Mouse (Mus musculus): Measurements from ENCODE around the gene Rere. TPM values are rescaled to one million over a fixed set of nuclear protein-coding genes. Genes with fewer than 3 reads are reported as not detected.
A peak's percentile ranks its signal among the peaks of the same experiment; 100 is the strongest.
"Not testable (repeated sequence)": the region's sequence is repeated elsewhere in the genome, so short reads cannot be mapped to it uniquely, and the experiment has no call there.

Rere gene
- total RNA-seq, 2 experiments from 2014 or later, result 84.7 to 103 TPM

DNA sequence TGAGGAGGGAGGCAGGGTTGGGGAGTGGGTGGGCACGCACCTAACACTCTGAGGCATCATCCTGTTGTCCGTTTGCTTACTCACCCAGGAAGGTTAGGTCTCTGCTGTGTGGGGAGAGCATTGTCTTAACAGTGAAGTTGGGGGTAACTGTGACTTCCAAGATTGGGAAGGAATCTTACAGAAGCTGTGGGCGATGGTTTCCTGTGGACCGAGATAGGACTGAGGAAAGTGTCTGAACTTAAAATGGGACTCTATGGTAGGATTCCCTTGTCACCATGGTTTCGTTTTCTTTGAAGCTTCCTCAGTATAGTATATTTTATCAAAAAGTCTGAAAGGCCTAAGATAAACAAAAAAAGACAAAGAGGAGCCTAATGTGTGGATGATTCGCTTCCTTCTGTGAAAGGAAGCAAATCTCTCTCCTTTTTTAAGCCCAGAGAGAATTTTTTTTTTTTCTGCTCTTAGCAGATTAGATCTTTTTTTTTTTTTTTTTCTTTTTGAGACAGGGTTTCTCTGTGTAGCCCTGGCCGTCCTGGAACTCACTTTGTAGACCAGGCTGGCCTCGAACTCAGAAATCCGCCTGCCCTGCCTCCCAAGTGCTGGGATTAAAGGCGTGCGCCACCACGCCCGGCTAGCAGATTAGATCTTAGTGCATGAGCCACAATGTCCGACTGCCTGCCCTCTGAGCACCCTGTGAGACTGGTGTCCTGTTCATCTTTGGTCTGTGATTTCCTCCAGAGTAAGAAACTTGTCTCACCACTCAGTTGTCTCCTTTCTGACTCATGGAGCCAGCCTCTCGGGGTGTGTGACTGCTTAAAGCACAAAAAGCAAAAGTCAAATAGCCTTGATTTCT lies 271.5 kb downstream of the Rere start:
- intact Hi-C loops (cut with DNase I), result no loop called here
- peak in 1 of 2 experiments; percentile 60 for DNase-seq (ENCODE audit: low spot score in 2 of 2)

DNA sequence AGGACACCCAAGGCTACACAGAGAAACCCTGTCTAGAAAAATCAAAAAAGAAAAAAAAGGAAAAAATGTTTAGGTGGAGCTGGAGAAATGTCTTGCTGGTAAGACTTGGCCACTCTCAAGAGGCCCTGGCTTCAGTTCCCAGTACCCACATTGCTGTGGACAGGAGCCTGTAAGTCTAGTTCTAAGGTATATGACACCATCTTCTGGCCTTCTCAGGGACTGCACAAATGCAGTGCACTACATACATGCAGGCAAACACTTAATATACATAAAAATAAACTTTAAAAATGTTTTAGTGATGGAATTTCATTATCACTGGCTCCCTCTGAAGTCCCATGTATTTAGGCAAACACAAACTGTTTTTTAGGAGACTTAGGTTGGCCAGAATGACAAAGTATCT lies 274.3 kb downstream of the Rere start:
- no peak for DNase-seq (ENCODE audit: low spot score in 2 of 2)
- intact Hi-C loops (cut with DNase I), result no loop called here

DNA sequence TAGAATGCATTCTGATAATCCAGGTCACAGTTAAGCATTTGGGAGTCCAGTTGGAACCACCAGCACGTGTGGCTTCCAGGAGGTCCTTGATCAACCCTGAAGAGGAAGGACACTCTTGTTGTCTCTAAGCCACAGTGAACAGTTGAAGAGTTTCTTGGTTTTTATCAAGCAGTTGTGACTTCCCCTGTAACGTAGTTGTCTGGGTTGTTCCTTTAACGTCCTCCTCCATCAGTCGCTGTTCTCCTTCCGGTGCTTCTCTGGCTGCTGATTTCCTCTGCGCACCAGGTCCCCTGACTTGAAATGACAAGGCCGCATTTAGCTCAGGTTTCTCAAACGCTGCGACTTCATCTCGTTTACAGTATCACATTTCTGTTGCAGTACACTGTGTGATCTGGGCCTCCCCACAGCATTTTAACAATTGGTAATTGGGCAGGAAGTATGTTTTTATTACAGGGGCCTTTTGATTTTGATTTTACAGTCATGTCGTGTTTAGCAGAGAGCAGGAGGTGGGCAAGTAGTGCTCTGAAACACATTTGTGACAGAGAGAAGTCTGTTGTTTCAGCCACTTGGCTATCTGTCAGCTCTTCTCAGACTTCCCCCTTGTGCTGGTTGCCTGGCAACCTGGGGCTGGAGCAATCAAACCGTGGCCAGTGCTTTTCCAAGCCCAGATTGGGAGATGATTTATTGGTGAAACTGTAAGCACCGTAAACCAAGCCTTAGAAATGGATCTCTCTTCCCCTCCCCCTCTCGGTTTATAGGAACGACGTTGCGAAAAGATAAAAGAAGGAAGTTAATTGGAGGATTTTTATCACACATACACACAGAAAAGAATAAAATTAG lies 275.2 kb downstream of the Rere start:
- intact Hi-C loops (cut with DNase I), result no loop called here
- DNase-seq (ENCODE audit: low spot score in 2 of 2), result peak; percentile 77 to 79

DNA sequence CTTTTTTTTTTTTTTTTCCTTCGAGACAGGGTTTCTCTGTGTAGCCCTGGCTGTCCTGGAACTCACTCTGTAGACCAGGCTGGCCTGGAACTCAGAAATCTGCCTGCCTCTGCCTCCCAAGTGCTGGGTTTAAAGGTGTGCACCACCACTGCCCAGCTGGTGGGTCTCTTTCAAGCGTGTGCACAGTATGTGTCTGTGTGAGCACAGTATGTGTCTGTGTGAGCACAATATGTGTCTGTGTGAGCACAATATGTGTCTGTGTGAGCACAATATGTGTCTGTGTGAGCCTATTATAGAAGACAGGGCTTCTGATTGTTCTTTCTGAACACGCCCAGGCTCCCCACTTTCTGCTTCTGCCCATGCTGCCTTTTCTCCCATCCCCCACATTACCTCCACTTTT lies 275.8 kb downstream of the Rere start:
- intact Hi-C loops (cut with DNase I); DNase-seq (ENCODE audit: low spot score in 2 of 2): not testable (repeated sequence)

DNA sequence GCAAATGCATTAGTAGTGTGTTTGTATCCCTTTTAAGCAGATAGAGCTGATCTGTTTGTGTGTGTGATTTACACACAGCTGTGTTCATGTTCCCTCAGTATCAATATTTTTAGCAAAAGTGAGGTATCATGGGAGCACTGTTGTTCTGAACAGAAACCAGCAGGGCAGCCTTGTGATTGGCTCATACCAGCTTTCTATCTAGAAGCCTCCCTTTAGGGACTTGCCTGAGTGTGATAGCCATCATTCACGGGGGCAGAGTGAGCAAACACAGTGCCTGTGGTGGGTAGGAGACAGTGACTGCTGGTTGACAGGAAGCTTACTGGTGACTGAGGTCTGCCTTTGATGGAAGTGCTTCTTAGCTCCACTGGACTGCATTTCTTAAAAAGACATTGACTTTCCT lies 276.5 kb downstream of the Rere start:
- intact Hi-C loops (cut with DNase I), result no loop called here
- DNase-seq (ENCODE audit: low spot score in 2 of 2), result no peak

DNA sequence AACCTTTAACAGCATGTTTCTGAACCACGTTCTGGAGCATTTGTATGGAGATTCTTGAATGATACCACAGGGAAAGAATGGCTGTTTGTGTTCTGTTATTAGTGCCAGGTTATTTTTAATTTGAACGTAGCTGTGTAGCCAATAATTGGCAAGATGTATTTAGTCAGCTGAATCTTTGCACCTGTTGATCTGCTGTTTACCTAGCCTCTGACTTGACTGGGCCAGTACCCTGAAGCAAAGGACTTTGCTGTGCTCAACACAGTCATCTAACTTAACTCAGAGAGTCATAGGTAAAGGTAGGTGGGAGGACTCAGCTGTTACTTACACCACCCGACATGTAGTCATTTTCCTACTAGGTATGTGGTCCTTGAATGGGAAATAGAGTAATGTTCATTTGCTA lies 278.1 kb downstream of the Rere start:
- intact Hi-C loops (cut with DNase I), result no loop called here
- no peak for DNase-seq (ENCODE audit: low spot score in 2 of 2)

DNA sequence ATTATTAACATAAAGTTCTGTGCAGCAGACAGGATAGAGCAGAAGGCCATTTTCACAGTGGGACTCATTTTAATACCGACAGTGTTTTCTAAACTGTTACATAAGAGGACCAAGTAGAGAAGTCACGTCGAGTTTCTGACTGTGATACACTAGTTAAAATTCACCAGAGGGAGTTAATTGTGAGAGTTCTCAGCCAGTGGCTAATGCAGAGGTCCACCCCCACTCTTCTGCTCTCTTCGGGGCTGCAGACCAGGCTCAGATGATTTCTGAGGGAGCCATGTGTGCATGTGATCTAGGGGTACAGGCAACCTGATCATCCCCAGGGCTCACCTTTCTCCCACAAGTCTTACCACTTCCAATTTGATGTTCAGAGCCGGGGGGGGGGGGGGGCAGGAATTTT lies 281.8 kb downstream of the Rere start:
- intact Hi-C loops (cut with DNase I), result no loop called here
- no peak for DNase-seq (ENCODE audit: low spot score in 2 of 2)

DNA sequence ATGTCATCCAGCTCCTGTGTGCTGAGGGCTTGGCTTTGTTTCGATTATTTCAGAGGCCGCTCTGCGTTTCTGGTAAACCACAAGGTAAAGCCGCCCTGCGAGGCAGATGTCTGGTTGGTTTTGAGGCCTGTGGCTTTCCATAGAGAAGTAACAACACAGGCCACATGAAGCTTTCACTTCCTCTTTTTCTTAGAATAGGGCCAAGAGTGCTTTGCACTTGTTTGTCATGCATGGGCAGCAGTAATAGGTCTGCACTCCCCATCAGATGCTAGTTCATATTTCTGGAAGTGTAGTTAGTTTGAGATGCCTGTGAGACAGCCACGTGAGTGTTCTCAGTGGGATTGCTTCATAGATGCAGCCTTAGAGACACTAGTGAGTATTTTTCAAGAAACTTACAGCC lies 284.7 kb downstream of the Rere start:
- DNase-seq (ENCODE audit: low spot score in 2 of 2), result peak in 1 of 2 experiments; percentile 44
- intact Hi-C loops (cut with DNase I), result no loop called here

DNA sequence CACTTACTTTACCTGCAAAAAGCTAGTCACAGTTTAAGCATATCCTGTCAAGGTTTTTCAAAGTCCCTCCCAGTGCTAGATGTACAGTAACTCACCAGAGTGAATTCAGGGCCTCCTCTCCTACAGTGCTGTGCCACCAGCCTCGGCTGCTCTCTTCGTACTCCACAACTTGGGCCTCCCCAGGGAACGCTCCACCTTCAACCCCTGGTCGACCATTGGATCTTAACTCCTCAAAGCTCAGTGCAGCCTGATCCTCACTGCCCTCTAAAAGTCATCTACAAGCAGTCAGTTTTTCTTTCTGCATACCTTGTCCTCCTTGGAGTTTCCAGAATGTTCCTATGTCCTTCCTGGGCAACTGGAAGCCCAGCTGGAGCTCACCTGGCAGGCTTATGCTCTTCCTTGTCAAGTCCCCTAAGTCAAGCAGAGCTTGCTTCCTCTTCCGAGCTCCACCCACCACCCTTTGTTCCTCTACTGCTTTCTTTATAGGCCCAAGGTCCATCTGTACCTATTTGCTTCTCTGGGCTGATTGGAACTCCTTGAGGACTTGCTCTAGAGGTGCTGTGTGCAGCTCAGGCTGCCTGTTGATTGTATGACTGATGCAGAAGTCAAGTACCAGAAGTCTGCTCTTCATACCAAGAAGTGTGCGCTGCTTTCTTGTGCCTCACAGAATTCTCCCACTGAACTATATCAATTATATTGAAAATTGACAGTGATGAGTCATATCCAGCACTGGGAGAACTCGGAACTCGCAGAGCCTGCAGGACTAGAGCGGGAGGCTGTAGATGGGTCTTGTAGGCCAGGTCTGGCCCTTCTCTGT lies 287.1 kb downstream of the Rere start:
- no peak for DNase-seq (ENCODE audit: low spot score in 2 of 2)
- intact Hi-C loops (cut with DNase I), result no loop called here

DNA sequence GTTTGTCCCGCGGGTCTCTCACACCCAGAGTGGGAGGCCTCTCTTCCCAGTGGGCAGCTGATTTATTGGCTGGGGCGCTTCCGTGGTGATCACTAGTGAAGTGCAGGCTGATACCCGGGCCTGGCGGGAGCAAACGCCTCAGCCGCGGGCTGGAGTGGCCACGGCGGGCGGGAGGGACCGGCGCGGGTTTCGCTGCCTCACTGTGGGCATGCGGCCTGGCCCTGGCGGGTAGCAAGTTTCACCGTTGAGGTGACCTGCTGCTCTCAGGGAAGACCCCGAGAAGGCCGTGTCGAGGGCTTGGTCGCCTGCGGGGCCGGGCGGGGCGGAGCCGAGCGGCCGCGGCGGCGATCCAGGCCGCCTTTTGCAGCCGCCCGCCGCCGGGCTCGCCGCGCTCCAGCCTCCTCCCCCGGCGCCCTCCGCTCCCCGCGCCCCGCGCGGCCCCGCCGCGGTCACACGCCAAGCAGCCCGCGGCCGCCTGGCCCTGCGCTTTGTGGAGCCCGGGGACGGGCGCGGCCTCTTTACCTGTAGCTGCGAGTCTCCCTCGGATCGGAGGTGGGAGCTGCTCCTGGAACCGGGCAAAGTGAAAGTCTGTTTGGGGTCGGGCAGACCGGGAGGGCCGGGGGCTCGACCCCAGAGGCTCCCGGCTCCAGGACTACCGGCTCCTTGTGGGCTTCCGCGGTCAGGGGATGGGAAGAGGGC lies 287.8 kb downstream of the Rere start:
- intact Hi-C loops (cut with DNase I), result no loop called here

DNA sequence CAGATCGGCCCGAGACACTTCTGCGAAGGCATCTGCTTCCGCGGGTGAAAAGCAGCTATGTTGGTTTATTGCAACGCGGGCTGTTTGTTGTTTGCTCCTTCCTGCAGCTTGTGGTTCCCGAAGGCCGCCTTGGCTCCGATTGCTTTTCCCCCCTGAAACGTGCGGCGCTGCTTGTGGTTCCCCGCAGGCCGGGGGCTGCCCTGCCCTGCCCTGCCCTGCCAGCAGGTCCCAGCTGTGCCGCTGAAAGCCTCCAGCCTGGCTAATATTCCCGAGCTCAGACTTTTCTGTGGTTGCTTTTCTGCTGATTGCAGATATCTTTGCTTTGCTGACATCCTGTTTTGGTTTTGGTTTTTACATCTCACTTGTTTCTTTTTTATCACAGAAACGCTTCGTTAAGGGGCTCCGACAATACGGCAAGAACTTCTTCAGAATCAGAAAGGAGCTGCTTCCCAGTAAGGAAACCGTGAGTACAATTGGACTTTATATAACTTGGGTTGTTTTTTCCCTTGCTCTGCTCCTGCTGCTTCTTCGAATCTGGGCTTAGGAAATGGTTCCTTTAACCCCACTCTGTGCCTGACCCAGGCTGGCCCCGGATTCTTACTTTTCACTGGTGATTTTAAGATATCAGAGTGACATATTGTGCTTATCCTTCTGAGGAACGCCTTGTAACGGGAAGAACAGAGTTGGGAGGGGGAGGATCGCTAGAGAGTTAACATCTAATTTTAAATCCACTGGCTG lies 288.6 kb downstream of the Rere start:
- peak; percentile 49 to 55 for DNase-seq (ENCODE audit: low spot score in 2 of 2)
- intact Hi-C loops (cut with DNase I), result no loop called here

More for the DNA sequence above, 287.8 kb downstream of the Rere start:
- DNase-seq (ENCODE audit: low spot score in 2 of 2), result peak; percentile 60 to 75

DNA sequence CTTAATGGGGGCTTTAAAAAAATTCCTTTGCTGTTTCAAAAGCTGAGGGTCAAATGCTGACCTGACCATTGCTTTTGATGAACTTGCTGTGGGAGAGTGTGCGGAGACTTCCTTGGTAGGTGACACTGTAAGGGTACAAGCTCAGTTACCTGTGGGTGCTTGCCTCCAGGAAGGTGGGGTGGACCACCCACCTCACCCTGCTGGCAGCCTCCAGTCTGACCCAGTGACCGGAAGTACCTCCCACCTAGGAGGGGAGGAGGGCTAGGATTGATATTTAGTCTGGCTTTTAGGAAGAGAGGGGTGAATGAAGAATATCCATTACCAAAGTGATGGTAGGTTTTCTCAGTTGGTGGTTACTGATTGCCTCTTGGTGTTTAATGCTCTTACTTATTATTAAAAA lies 289.3 kb downstream of the Rere start:
- intact Hi-C loops (cut with DNase I), result no loop called here
- no peak for DNase-seq (ENCODE audit: low spot score in 2 of 2)

DNA sequence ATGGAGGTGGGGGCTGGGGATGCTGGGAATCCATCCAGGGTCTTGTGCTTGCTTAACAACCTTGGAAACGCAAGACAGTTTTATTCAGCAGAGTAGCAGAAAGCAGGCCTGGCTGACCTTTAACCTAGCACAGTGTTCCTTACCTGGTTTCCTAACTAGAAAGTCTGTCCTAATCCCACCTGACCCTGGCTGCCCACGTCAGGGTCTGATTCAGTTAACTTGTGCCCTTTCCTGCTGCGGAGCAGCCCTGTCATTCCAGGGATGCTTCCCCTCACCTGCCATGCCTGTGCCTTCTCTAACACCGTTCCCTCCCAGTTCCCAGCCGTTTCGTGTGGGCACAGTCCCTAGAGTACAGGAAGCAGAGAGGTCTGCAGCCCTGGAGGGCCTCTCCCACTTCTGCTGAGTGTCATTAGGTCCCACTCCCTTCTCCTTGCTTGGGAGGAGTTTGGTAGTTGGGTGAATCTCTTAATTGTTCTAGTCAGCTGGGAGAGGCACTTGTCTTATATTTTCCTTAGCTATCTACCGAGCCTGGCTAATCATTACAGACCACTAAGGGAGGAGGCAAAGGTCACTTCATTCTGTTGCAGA lies 290.8 kb downstream of the Rere start:
- intact Hi-C loops (cut with DNase I), result no loop called here
- no peak for DNase-seq (ENCODE audit: low spot score in 2 of 2)

DNA sequence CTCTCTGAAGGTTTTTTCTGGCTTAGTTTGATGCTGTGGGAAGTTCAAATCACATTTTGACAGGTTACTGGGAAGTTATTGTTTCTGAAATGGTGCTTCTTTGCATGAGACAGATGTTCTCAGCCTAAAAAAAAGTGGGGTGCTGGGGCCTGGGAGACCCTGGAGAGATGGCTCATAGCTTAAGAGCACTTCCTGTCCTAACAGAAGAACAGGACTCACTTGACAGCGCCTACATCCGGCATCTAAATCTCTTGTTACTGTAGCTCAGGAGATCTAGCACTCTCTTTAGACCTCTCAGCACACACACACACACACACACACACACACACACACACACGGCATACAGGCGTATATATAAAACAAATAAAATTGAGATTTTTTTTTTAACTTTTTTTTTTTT lies 291.5 kb downstream of the Rere start:
- intact Hi-C loops (cut with DNase I), result no loop called here
- DNase-seq (ENCODE audit: low spot score in 2 of 2), result no peak

DNA sequence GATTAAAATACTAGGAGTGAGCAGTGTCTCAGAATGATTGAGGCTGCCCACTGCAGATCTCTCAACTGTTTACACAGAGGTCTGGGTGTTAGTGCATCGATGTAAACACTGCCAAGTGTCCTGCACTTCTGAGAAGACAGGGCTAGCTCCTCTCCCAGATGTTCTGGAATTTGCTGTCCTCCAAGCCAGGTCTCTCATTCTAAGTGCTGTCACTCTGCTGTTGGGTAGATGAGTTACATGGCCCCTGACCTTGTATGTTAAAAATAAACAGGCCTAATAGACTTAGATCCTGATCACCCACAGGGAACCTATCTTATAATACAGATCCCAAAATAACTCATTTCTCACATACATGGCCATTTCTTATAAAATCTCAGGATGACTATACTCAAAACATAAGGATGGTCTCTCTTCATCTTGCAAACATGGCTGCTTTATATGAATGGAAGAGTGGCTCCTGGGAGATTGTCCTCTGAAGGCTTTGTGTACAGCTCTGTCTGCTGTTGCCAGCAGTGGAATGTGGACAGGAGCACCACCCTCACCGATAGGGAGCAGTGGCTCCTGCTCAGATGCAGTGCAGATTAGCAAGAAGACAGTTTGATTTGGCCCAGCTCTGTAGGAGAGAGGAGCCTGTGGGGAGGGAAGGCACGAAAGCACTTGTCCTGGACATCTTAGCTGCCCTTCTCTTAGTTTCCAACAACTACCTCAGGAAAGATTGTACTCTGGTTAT lies 294.1 kb downstream of the Rere start:
- intact Hi-C loops (cut with DNase I), result no loop called here
- no peak for DNase-seq (ENCODE audit: low spot score in 2 of 2)

DNA sequence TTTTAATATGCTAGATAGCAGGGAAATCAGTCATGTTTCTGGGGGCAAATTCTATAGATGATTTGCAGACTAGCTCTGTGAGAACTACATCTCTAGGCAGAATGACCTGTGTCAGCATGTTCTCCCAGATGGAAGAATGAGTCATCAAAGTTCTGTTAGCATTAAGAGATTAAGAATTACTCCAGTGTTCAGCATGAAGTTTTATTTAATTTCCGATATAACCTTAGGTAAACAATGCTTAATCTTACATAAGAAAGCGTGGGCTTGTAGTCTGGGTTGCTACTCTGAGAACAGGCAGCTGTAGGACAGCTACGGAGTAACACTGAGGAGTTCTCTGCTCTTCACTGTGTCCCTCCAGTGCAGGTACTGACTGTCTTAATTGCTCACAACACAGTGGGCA lies 294.9 kb downstream of the Rere start:
- DNase-seq (ENCODE audit: low spot score in 2 of 2), result no peak
- intact Hi-C loops (cut with DNase I), result no loop called here

DNA sequence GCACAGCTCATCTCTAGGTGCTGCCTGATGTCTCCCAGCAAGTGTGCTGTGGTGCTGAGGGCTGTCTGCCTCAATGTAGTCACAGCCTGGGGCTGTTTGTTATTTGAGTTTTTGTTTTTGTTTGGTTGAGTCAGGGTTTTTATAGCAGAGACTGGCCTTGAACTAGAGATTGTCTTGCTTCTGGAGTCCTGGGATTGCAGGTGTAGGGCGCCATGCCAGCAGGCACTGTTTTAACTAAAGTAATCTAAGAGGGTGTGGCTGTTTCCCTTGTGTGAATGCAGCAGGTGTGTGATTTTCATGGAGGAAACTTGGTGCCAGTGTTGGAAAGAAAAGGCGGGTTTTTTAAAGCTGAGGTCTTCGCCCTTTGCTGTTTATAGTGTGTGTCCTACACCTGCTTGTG lies 296.6 kb downstream of the Rere start:
- no peak for DNase-seq (ENCODE audit: low spot score in 2 of 2)
- intact Hi-C loops (cut with DNase I), result no loop called here
